Mouse (Mus musculus) left cerebral cortex, postnatal 36 days (tissue): Measurements from ENCODE around the gene Ehd1. TPM values are rescaled to one million over a fixed set of nuclear protein-coding genes. Genes with fewer than 3 reads are reported as not detected.
A peak's percentile ranks its signal among the peaks of the same experiment; 100 is the strongest.
"Not testable (repeated sequence)": the region's sequence is repeated elsewhere in the genome, so short reads cannot be mapped to it uniquely, and the experiment has no call there.

Experiments used
- DNase-seq, 2 experiments: peaks; one replicate each; pipeline ENCODE4 v3.0.0; 2021 to 2022; ENCODE audit warnings: low spot score in 2 of 2, mixed read lengths in 1 of 2
- intact Hi-C: fragments of 180-260 bp; cut with DNase I; formaldehyde crosslinking; loops from one replicate; pipeline ENCODE4 v1.15.1; 2025
- total RNA-seq, 2 experiments: library from RNA; stranded (reverse); gene quantifications; 2 replicates each; pipeline ENCODE4 v1.2.3; 2021

The Ehd1 gene
- total RNA-seq, 2 experiments from 2014 or later, result 38.2 to 42.2 TPM

DNA sequence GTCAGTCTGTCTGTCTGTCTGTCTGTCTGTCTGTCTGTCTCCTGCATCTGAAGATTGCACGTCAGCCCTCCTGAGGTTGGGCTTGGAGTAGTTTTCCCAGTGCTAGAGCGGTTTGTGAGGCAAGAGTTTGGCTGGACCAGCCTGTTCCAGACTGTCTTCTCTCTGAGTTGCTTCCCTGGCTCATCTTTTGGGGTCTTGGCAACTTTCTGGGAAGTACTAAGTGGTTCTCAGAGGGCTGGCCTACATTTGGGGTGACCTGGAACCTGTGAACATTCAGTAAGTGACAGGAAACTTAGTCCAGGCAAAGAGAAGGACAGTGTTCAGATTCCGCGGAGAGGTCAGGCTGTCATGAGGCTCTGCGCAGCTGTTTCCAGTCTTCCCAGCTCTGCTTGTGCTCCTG is 15.7 kb downstream of the Ehd1 start:
- intact Hi-C loops, result no loop called here
- no peak for DNase-seq

DNA sequence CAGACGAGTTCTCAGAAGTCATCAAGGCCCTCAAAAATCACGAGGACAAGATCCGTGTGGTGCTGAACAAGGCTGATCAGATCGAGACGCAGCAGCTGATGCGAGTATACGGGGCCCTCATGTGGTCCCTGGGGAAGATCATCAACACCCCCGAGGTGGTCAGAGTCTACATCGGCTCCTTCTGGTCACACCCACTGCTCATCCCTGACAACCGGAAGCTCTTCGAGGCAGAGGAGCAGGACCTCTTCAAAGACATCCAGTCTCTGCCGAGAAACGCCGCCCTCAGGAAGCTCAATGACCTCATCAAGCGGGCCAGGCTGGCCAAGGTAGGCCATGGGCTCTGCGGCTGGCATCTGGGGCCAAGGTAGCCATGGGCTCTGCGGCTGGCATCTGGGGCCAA is 17.8 kb downstream of the Ehd1 start:
- no peak for DNase-seq
- intact Hi-C loops, result no loop called here

DNA sequence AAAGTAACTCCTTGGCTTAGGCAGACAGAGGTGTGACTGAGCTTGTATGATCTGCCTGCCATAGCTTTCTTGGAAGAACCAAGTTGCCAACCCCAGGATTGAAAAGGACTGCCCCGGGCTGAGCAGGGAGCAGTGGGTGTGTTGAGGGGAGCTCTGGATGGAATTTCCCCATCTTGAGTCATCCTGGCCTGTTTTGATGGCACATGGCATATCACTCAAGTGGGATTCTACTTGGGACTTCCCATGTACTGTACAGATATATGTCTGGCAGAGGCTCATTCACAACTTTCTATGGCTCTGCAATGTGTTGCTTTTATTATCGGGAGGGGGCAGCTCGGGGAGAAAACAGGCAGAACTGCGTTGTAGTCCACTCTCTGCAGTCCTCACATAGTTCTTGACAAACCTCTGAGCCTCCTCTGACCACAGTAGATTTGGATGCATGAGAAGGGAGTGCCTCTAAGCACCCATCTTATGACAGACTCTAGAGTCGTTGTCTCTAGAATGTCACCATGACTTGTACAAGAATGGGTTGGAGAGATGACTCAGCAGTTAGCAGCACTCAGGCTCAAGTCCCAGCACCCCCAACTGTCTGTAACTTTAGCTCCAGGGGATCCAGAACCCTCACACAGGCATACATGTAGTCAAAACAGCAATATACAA is 20.2 kb downstream of the Ehd1 start:
- intact Hi-C loops, result no loop called here
- no peak for DNase-seq

DNA sequence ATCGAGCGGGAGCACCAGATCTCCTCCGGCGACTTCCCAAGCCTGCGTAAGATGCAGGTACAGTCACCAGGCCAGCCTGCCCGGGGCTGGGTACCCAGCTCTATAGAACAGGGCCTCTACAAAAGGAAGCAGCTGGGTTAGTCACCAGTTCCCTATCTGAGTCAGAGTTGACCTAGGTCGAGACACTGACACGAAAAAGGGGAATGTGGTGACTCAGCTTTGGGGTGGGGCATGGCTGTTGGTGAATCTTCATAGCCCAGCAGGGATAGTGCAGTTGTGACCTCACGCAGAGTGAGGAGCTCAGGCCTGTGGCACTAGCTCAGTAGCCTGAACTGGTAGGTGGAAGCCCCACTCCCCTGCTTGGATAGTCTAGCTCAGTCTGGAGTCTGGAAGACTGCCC is 21.1 kb downstream of the Ehd1 start:
- no peak for DNase-seq
- intact Hi-C loops, result no loop called here

DNA sequence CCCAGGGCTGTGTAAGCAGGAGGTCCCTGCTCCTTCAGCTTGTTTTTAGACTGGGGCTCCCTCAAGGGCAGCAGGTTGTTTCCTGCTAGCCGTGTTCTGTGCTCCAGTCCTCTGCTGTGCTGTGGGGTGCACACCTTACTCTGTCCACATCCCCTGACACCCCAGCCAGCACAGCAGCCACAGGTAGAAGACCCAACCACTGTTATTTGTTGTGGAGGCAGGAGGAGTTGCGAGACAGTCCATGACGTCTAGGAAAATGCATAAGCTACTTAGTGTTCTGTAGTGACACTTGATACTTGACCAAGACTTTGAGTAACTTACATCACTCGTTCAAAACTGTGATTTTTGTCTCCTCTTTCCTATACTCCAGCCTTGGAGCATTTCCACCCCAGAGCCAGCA is 22.5 kb downstream of the Ehd1 start:
- intact Hi-C loops, result no loop called here
- DNase-seq, result no peak

DNA sequence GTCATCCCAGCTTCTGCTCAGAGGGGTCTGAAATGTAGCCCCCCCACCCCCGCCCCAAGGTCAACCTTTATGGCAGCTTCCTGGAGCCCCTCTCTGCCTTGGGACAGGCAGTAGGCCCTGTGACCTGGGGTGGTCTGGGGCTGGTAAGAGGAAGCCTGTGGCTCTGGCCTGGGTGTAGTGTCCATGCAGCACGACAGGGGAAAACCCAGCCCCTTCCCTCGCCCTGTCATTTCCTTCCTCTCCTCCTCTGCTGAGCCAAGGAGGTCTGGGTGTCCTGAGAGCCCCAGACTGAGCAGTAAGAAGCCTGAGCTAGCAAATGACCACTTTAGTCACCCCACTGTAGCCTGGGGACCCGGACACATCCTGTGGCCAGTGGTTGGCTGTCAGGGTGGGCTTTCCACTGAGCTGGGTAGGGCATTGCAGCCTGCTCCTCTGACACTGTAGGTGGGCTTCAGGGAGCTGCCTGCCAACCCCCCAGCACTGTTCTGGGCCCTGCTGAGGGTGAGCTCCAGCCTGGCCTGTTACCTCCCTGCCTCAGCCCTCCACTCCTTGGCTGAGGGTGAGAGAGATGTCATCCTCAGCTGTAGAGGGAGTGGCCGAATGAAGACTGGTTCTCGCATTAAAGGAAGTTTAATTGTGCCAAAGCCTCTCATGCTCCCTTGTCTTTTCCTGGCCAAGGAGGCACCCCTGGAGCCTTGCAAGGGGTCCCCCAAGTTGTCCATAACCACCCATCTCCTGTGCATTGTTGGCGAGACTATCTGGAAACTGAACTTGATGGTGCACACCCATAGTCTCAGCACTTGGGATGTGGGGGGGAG is 23.1 kb downstream of the Ehd1 start:
- intact Hi-C loops, result no loop called here
- no peak for DNase-seq

DNA sequence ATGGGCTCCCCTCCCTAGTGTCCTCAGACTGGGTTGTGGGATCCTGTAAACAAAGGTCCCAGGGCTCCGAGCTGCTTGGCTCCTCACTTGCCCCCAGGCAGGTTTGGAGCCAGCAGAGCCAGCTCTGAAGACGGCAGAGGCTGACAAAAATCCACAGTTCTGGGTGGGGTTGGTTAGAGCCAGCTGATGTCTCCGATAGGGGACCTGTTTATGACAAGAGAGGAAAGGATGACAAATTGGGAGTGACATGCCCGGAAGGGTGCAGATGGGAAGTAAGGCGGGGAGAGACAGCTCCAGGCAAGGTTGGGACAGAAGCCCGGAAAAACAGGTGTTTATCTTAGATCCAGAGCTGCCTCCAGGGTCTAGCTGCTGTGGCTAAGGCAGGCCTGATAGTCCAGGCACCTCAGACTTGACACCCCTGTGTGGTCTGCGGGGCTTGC is 23.9 kb downstream of the Ehd1 start:
- intact Hi-C loops, result no loop called here
- no peak for DNase-seq

DNA sequence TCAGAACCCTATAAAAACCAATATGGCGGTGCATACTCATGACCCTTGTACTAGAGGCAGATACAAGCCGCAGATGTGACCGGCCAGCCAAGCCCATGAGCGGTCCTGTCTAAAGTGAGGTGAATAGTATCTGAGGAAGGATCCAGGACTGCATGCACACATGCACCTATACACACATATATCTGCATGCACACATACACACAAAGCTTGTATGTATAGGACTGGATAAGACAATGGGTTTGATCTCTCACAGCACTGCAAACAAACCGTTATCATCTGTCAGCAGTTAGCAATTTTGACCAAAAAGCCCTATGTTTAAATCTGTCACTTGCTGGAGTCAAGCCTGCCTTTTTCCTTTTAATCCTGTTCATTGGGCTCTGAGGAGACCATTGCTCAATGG is 25.6 kb downstream of the Ehd1 start:
- intact Hi-C loops, result no loop called here
- DNase-seq, result no peak

DNA sequence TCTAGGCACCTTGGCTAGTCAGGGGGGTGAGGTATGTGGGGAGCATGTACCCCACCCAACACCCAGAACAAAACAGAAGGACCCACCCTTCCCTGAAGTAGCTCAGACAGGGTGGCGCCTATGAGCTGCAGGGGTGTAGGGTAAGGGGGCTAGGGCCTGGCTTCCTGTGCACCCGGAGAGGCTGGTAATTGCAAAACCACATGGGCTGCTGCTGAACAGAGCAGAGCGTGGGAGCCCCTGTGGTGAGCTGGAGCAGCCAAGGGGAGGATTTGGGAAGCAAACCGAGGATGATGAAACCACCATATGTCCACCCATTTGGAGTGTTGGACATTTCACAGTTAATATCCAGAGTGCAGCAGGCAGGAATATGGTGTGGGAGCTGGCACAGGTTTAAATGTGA is 26.0 kb downstream of the Ehd1 start:
- peak in 1 of 2 experiments; percentile 45 for DNase-seq

DNA sequence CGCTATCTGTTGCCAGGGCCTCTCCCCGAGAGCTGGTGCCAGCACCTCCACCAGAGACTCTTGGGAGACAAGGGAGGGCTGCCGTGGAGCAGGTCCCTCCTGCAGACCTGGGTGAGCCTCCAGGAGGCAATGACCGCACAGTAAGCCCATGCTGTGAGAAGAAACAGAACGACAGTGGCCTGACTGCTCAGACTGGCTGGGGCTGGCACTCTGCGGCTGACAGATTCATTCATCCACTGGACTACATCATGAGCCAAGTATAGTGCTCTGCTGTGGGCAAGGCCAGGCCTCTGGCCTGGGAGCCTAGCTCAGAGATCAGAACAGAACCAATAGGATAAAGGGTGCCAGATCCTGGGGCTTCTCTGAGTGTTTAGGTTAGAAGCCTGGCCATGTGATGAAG is 27.3 kb downstream of the Ehd1 start:
- intact Hi-C loops, result loop anchor here (2.0 kb wide), 1 partner anchor 27 kb away; the partner anchor contains the start of gene Ehd1
- DNase-seq, result no peak

More for the DNA sequence above, 26.0 kb downstream of the Ehd1 start:
- intact Hi-C loops, result no loop called here

DNA sequence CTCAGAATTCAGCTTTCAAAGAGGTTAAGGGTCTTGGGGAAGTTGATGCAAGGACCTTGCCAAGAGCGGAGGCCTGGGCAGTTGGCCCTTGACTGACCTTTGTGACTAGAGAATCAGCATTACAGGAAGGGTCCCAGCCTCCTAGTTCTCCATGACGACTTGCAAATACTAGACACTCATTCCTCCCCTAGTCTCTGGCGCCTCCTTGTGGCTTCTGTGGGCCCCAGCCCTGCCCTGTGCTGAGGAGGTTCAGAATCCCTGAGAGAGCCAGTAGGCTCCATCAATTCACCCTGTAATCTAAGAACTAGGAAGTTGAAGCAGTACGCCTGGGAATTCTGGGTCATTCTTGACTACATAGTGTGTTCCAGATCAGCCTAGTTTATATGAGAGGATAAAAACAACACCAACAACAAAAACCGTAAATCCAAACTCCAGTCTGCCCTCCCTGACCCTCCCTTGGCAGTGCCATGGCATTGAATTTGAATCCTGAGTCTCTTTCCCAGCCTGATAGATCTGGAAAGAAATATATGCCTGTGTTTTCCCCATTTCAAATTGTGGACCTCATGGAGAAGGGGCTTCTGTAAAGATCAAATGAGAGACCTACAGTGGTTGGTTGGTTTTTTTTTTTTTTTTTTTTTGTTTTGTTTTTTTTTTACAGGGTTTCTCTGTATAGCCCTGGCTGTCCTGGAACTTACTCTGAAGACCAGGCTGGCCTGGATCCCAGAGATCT is 28.4 kb downstream of the Ehd1 start:
- peak; percentile 70 to 78 for DNase-seq
- intact Hi-C loops, result loop anchor here (1.0 to 2.0 kb wide), 2 partner anchors 28 to 37 kb away; partner anchors contain the start of gene Ehd1

DNA sequence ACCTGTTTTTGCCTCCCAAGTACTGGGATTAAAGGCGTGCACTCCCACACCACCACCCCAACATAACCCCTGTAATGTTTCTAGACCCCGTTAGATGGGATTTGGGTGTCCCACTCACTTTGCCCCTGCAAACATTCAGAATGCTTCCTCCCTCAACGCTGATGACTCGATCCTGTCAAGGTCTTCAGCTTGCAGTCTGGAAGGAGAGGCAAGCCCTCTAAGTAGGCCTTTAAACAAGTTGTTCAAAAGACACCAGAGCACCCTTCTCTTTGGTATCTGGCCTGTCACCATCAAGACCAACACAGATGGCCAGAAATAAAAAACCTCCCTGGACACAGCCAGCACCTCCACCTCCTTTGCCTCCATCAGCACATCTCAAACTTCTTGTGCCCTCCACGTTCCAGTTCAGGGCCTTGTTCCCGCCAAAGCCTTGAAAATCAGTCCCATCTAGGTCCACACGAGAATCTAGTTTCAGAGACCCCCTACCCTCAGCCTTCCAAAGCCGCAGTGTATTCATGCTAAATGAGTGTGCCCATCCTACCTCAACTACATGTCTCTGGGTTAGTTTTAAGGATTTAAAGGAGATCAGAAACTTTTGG is 29.1 kb downstream of the Ehd1 start:
- DNase-seq, result no peak
- intact Hi-C loops, result loop anchor here (1.0 to 2.0 kb wide), 2 partner anchors 29 to 37 kb away; partner anchors contain the start of gene Ehd1

DNA sequence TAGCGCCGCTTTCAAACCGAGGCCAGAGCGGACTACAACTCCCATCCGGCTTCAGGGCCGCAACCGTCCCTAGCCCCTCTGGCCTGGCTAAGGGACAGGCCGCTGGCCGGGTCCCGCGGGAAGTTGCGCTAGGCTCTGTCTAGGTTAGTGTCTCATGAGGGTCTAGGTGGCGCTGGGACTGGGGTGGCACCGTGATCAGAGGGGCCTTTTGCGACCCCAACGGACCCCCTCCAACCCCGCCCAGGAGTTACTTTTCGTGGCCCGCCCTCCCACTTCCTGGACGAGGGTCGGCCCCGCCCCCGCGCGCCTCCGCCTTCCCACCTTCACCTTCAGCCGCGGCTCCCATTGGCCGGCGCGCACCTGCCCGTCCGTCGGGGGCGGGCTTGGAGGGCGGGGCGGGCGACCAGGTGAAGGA is 29.6 kb downstream of the Ehd1 start, which contains the start of gene Cdc42bpg:
Gene Cdc42bpg (plus strand): TSS at position 320 of the 415 bp plus-strand sequence.
- DNase-seq, result peak; percentile 35 to 42
- intact Hi-C loops, result no loop called here

DNA sequence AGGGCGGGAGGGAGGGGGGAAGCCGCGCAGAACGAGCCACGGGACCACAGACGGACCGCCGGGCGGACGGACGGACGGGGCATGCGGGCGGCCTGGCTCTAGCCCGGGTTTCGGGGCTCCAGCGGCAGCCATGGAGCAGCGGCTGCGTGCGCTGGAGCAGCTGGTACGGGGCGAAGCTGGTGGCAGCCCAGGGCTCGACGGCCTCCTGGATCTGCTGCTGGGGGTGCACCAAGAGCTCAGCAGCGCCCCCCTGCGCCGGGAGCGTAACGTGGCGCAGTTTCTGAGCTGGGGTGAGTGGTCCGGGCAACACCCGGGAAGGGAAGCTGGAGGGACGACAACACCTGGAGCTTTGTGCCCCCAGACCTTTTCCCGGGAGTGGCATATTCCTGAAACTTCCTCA is 30.1 kb downstream of the Ehd1 start:
- intact Hi-C loops, result no loop called here

DNA sequence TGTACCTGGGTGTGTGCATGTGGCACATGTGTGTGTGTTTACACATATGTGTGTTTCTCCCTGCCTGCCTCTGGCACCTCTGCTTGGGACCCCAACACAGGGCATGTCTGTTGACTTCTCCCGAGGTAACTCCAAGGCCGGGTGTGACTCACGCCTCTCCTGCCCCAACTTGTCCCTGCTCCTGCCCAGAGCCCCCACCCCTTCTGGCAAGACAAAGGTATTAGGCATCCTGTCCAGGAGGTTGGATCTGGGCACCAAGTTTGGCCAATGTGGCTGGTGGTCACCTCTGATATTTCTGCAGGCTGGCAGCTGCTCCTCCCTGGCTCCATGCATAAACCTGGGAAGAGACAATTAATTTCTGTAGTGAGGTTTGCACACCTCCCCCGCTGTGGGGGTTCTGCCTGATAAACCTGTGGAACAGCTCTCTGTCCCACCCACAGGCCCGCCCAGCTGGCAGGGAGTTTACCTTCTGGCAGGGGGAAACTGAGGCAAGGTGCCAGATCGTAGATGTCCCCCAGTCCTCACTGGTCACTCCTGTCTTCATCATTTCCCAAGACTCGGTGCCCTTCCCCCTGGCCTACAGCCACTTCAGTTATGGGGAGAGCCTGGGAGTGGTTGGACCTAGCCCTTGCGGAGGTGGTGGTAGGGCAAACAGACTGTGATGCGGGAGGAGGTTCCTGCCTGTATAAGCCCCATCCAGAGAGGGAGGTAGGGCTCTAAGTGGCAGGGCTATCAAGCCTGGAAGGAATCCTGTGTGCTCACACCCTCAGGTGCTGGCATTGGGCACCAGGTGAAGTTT is 31.4 kb downstream of the Ehd1 start:
- DNase-seq, result no peak
- intact Hi-C loops, result no loop called here

More for the DNA sequence above, 30.1 kb downstream of the Ehd1 start:
- peak in 1 of 2 experiments; percentile 22 for DNase-seq

DNA sequence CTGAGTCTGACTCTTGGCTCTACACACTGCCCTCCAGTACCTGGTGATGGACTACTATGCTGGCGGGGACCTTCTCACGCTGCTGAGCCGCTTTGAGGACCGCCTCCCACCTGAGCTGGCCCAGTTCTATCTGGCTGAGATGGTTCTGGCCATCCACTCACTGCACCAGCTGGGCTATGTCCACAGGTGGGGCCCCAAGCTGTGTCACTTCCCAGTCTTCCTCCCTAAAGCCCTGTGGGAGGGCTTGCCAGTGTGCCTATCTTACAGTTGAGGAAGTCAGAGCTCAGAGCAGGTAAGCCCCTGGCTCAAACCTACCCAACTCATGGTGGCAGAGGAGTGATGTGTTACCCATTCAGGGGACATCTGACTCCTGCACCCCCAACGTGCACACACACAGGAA is 33.7 kb downstream of the Ehd1 start:
- DNase-seq, result no peak
- intact Hi-C loops, result no loop called here

DNA sequence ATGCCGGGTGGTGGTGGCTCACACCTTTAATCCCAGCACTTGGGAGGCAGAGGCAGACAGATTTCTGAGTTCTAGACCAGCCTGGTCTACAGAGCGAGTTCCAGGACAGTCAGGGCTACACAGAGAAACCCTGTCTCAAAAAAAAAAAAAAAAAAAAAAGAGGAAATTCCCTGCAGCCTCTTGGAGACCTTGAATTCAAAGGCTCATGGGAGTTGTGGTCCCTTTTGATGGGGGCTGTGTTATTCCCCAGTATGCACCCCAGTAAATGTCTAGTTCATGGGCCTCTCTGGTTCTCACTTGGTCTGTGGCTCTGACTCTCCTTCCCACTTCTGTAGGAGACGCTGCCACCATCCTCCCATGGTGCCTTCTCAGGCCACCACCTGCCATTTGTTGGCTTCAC is 35.3 kb downstream of the Ehd1 start:
- DNase-seq, intact Hi-C loops: not testable (repeated sequence)

DNA sequence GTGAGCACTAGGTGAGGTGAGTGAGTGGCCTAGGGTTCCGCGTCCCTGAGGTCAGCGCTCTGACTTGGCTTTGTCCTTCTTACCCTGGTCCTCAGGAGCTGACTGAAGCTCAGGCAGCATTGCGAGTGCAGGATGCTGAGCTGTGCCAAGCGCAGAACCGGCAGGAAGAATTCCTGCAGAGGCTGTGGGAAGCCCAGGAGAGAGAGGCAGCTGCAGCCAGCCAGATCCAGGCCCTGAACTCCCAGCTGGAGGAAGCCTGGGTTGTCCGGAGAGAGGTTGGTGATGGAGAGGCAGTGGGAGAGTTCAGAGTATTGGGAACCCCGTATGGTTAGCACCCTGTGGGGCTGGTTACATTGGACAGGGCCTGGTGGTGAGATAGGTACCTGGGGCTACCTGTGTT is 37.3 kb downstream of the Ehd1 start:
- intact Hi-C loops, result no loop called here

DNA sequence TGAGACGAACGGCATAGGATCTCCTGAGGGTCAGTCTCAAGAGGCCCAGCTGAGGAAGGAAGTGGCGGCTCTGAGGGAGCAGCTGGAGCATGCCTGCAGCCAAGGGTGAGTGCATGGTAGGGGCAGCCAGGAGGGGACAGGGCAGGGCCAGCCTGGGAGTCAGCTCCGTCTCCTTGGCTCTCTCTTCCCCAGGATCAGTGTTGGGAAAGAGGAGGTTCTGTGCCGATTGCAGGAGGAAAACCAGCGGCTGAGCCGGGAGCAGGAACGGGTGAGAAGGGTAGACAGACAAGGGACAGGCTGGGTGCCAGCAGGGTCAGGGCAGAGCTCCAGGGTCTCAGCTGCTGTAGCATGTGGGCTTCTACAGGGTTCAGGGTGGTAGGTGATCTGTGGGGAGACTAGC is 38.0 kb downstream of the Ehd1 start:
- intact Hi-C loops, result no loop called here
- DNase-seq, result no peak

More for the DNA sequence above, 37.3 kb downstream of the Ehd1 start:
- no peak for DNase-seq
